Mouse (Mus musculus) left cerebral cortex, adult 8-10 months (tissue): ENCODE measurements around the gene Mras. TPM values are rescaled to one million over a fixed set of nuclear protein-coding genes. Genes with fewer than 3 reads are reported as not detected.

Experiments used
- DNase-seq, 2 experiments: peaks; one replicate each; pipeline ENCODE4 v3.0.0; 2022; ENCODE audit warnings: low spot score in 2 of 2
- total RNA-seq, 4 experiments: library from RNA; stranded (reverse); gene quantifications; 2 replicates each; pipeline ENCODE4 v1.2.4; 2022

Mras gene
- total RNA-seq = 100 to 1,000 TPM; 140 to 166 (median 153) TPM

DNA sequence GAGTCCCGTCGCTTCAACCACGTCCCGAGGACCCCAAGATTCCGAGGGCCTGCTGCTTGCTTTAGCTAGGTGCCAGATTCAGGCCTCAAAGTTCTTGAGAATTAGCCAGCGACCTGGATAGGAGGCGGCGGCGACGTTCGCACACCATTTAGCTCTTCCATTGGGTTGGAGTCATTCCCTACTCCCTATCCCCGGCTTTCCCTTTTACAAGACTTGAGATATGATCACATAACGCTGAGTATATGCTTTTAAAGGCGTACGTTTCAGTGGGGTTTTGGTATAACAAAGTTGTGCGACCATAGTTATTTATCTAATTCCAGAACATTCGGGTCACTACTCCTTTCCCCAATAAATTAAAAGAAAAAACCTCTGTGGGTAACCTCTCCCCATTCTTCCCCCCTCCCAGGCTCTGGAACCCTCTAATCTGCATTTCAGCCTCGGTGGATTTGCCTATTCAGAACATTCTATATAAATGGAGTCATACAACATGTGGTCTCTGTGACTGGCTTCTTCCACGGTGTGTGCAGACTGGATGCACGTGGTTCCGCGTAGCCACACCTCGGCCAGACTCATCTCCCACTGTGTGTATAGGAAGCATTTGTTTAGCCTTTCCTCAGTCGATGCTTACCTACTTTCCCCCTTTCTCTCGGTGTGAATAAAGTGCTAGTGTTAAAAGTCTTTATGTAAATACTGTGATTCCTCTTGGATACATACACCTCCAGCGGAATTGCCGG lies at the start of gene Mras:
TSS of gene Mras (minus strand) at position 351 of the 734 bp plus-strand sequence.
- no peak for DNase-seq

DNA sequence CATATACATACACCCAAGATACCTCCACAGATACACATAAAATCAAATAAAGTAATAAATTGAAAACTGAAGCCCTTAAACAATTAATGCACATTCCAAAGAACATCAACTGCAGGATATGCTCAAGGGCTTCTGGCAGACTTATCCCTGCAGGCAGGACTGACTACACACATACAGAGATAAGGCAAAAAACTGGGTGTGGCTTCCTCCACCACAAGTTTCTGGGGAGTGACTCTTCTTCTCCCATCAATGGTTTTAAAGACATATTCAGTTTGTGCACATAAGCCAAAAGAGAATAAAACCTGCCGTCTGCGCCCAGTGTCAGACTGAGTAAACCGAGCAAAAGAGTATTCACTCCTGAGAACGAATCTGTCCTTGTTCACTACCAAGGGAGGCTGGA lies 48.0 kb upstream of the Mras start:
- no peak for DNase-seq

DNA sequence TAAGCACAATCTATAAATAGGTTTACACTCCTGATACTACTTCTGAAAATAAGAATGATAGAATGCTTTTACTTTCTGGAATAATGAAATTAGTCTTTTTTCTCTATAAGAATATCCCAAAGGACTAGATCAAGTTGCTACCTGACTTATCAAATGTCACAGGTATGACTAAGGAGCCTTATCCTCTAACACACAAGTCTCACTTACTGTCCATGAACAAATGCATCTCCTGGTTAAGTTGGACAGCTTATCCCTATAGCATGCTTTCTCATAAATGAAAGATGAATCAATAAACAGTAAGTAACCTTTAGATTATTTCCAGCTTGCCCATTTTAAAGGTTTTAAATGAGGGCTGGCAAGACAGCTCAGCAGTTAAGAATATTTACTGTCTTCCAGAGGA lies 47.5 kb upstream of the Mras start:
- no peak for DNase-seq

DNA sequence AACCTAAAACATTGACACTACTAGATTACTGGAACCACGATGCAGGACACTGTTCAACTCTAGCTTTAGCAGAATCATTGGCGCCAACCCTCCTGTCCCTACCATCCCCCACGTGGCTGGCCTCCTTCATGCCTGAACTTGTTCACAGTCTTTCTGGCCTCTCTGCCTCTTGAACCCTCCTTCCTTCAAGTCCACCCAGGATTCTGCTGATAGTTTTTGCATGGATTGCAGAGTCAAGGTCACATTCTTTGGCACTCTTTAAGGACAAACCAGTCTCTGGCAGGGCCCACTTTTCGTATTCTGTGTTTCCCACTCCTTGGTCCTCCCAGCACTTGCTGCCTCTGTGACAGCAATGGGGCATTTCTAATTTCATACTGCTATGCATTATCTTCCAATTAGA lies 46.0 kb upstream of the Mras start:
- no peak for DNase-seq

DNA sequence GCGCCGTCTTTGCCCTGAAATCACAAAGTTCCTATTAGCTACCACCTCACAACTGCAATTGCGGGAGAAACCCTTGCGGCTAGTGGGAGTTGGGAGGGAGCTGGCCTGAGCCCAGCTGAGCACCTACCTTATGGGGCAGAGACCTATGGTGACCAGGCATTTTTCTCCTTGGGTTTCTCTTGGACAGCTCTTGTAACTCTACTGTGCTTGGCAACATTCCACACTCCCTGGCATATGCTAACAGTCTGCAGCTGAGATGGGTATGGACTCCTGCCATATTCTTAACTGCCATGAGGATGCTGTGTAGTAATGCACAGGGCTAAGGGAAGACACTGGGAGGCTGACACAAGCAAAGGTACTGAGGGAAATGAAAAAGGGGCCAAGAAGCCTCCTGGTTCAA lies 43.6 kb upstream of the Mras start:
- DNase-seq = no peak

DNA sequence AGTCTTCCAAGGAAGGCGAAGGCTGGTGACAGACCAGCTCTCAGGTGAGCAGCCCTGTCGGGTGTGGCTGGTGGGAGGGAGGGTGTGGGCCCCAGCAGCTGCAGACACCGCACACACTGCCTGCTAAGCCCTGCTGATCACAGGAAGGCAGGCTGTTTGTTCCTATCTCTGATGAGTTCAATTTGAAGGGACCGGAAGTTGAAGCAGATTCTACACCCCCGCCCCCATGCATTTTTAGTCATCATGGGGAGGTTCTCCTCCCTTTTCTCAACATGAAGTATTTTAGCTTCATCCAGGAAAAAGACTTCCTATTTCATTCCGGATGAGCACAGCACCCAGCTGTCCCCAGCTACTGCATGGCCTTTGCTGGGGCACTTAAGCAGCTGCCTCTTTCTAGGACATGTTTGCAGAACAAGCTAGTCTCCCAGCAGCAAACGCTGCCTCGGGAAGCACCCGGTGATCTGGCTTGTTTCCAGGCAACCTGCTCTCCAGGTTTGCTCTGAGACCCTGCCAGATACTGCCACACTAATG lies 42.1 kb upstream of the Mras start:
- peak; percentile 18 to 36 for DNase-seq

DNA sequence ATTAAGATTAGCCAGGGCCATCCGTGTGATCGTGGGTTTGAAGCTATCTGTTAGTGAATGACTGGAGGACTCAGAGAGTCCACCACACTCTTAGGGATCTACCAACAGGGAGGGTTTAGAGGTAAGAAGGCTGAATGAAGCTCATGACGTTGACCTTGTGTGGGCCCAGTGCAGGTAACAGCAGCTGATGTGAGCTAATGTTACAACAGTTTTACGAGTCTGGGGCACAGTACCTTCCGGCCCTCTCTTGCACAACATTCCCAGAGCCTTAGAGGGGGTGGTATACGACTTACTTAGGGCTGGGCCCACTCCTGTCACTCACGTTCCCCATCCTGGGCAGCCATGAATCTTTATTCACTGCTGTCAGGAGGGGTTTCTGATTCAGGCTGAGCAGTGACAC lies 34.2 kb upstream of the Mras start:
- DNase-seq = no peak

DNA sequence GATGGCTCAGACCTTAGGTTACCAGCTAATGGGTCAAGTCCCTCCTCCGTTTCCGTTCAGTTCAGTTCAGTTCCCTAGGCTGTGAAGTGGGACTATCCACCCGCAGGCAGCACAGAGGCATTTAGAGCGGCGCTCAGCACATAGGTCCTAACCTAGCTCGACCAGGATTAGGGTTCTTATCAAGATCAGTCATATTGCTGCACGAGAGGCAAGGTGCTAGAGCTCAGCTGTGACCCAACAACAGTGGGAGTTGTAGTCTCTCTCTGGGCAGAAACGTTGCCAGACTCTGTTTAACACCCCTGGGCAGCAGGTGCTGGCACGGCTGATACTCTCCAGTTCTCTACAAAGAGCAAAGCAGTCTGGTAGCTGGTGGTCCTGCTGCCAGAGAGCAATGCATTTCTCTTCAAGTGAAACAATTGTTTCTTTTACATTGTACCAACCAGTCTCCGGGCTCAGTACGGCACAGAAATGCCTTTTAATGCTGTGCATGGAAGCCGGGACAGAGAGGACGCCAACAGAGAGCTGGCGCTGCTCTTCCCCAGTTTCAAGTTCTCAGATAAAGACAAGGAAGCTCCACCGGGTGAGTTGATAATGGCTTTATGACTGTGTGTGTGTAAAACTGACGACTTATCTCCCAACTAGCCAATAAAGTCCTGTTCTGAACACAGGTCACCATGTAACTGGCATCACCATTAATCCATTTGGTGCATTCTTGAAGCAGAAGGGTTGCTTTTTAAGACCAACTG lies 33.3 kb upstream of the Mras start:
- DNase-seq = no peak

DNA sequence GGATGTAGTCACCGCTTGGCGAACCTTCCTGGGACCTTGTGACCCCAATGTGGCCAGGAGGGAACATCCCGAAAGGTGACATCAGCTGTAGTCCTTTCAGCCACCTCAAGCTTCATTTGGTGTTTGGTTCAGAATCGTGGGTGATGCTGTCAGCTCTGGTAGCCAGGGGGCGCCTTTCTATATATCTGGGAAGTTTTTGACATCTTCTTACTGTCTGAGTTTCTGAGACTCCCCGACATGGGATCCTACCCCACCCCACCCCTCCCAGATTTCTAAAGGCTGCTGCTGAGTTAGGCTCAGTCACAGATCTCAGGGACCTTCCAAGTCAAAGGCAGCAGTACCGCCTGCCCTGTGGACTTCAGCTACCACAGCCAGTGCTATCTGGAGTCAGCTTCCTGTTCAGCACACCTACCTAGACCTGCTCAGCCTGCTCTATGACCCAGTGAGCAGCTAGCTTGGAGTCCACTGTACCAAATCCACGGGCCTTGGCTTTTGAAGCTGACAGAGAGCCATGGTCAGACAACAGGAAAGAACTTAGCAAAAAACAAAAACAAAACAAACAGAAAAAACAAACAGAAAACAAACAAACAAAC lies 32.6 kb upstream of the Mras start:
- no peak for DNase-seq

DNA sequence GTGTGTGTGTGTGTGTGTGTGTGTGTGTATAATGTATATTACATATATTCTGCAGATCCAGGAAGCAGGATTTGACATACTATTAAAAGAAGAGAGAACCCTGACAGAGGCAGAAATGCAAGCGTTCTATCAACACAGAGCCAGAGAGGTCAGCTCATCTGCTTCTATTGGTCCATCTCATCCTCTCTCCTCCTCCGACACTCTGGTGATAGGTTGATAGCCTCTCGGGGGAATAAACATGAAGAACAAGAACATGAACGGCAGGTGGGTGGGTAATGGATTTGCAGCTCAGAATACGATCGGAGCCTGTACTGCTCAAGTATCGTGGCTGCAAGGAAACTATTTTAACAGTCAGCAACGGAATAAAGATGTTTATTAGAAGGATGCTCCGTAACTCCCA lies 31.4 kb upstream of the Mras start:
- DNase-seq = no peak

DNA sequence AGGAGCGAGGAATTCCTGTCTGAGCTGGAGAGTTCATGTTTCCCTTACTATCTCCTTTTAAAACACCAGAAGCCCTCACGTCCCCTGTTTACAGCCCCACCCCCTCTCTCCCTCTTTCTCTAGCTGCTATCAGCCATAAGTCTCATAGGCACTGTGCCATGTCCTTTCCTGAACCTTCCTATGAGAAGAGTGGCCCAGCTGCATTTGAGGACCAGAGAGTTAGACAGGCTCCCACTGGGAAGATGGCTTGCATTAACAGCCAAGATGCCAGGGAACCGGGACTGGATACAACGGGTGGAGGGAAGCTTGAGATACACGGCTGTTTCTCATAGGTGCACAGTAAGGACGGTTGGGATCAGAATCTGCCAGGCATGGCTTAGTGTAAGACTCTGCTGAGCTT lies 27.7 kb upstream of the Mras start:
- DNase-seq = no peak

DNA sequence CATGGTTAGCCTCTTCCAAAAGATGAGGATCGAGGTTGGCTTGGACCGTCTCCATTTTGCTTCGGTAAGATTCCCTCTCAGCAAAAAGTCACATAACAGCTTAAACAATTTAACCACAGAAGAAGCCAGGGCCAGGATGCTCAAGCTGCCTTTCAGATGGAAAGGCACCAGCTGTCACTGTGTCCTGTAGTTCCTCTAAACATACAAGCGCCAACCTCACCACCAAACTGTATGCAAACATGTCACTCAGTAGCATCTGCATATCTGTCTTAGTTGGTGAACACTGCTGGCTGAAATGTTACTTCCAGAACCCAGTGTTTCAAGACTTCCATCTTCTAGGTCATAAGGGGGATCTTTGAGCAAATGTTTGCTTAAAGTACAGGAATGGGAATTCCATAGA lies 22.5 kb upstream of the Mras start:
- no peak for DNase-seq

DNA sequence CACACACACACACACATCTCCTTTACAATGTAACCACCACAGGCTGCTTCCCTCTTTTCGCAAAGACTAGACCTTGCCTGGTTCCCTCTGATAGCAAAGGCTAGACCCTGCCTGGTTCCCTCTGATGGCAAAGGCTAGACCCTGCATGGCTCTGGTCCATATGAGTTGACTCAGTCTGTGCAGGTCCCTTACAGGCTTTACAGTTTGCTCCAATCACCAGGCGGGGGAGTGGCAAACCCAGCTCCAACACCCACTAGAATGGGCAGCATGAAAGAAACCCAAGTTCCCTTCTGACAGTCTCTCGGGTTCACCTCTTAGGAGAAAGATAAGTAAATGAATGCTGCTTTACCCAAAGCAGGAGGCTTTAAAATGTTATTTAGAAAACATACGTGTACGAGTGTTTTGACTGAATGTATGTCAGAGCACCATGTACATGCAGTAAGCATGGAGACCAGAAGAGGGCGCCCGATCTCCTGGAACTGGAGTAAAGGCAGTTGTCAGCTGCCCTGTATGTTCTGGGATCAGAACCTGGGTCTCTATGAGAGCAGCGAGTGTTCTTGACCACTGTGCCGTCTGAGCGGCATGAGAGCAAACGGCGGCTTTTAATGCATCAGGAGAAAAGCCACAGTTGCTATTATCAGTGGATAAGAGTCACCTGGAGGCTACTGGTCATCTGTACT lies 21.5 kb upstream of the Mras start:
- no peak for DNase-seq

DNA sequence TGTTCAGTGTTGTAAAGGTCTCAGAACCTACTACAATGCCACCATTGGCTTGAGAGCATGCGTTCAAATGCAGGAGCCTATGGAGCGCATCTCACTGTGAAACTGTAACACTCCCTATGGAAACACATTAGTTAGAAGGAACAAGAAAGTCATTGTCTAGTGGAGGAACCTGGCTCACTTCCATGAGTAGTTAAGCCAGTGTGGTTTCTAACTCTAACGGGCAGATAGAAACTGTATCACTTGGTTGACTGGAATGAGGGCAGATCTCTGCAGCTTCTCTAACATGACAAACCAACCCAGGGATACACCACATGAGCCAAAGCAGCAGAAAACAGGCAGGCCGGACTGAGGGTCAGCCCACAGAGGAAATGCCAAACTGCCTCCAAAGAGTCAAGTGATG lies 17.0 kb upstream of the Mras start:
- no peak for DNase-seq

DNA sequence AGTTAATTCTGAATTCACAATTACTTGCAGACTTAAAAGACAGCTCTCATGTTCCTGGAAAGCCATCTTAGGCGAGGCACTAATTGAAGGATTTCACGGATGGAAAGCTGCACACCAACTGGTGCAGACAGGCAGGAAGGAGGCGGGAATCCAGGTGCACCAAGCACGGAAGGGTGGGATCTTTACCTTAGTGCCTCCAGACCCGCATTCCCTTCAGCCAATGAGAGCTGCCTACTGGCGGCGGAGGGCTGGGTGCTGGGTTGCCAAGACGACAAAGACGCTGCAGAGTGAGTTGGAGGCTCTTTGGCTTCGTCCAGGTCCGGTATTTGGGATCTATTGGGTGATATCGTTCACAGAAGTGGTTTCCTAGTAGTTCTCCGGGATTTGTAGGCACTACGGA lies 14.0 kb upstream of the Mras start, which contains the start of gene Nme9:
TSS of gene Nme9 (plus strand) at position 315 of the 400 bp plus-strand sequence.
- DNase-seq = no peak

DNA sequence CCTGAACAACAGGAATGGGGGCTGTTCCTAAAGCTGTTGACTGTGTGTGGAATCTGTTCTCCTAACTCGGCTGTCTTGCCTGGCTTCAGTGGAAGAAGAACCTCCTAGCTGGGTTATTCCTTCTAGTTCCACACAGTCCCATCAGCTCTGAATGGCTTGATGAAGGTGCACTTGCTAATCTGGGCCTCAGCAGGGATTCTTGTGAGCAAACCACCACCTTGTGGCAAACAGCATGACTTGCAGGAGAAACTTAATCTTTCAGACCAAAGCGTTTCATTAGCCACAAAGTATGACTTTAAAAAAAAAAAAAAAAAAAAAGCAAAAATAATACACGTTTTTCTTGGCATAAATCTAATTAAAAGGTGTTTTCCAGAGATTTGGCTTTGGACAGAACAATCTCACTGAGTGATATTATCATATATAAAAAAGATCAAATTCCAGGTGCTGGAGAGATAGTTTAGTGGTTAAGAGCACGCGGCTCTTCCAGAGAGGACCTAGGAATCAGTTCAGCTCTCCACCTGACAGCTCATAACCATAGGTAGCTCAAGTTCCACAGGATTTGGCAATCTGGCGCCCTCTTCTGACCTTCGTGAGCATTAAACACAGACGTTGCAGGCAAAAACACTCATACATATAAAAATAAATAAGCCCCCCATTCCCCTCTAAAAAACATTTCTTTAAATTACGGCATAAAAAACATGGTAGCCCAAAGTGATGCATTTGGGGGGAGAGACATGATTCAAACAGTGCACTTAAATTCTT lies 12.9 kb upstream of the Mras start:
- no peak for DNase-seq

DNA sequence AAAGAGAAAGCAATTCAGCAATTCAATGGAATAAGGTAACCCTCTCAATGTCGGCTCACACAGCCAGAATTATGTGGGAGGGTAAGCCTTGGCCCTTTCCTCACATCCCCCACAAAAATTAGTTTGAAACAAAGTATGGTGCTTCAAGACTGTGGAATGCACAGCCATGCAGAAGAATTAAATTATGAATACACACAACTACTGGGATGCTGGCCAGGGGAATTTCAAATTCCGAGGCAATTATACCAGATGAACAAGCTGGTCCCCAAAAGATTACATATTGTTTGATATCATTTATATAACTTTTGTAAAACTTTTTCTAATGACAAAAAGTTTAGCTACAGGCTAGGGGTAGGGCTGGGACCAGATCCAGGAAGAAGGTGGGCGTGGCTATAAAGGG lies 10.1 kb upstream of the Mras start:
- no peak for DNase-seq

DNA sequence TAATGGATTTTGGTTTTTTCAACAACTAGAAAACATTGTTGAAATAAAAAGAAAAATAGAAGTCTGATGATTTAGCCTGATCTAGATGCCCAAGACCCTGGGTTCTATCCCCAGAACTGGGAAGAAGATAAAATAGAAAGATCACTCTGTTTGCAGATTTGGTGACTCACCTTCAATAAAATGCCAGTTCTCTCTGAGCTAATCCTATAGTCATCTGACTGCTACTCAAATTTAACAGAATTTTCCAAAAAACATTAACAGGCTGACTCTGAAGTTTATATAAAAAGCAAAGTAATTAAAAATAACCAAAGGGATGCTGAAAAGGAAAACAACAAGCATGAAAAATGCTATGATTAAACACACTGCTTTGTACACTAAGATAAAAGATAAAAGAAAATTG lies 9.1 kb upstream of the Mras start:
- no peak for DNase-seq

DNA sequence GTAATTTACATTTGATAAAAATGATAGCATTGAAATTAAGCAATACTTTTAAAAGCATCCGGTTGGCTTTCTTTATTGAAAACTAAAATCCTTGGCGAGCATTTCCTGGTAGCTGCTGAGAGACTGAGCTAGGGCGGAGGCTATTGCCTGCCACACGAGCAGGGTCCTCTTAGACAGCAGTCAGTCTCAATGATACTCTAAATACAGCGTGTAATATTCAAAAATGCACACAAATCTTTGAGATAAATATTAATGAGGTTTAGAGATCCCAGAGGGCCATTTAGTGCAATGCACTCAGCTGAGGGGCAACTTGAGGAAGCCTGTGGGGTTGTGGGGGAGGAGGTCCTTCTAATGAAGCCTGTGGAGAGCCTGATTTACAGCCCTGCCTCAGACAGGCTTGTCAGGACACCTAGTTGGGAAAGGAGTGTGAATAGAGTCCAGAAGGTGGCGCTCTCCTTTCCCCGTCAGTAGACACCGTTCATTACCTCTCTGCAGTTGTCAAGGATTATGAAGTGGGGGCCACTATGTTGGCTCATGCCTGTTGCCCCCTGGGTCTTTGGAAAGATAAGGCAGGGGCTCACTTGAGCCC lies 7.5 kb upstream of the Mras start:
- DNase-seq = no peak

DNA sequence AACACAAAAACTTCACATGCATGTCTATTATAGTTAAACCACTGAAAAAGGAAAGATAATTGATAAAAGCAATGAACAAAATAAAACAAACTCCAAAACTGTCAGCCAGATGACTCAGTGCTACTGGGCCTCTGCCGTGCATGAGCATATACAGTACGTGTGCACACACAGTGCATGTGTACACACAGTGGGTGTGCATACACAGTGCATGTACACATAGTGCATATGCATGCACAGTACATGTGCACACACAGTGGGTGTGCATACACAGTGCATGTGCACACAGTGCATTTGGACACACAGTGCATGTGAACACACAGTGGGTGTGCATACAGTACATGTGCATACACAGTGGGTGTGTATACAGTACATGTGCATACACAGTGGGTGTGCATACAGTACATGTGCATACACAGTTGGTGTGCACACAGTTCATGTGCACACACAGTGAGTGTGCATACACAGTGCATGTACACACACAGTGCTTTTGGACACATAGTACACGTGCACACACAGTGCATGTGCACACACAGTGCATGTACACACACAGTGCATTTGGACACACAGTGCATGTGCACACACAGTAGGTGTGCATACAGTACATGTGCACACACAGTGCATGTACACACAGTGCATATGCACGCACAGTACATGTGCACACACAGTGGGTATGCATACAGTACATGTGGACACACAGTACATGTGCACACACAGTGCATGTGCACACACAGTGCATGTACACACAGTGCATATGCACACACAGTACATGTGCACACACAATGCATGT lies 4.7 kb upstream of the Mras start:
- DNase-seq = no peak
